In the genomic region with DNA sequence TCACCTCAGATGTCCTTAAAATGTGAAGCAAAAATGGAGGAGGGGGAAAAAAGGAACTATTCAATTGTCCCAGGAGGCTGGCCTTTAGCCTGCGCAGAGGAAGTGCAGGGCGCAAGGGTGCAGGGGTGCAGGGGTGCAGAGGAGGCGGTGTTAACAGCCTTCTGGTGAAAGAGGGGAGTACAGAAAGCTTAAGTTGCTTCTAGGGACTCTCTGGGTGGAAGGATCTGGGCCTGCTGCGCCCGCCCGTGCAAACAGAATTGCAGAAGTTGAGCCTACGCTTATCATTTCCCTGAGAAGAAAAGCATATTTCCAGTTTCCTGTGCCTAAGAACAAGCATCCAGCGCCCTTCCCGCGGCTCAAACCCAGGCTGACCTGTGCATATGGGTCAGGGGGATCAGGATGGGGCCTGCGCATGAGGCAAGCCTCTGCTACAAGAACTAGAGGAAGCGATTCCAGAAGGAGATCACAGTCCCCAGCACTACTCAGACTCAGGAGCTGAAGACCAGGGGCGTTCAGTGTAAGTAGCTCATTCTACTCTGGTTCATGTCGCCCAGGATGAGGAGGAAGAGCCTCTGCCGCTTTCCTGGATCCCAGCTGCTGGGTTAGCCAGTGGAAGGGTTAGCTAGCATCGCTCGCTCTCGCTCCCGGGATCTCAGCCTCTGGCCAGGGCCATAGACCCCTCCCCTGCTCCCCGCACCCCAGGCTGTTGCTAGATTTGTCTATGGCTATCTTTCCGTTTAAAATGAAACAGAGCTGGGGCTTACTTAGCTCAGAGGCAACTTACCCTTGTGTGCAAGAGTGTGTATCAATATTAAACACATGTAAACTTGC, we compare ENCODE assay signal across 8 mouse cellular contexts. TPM values are rescaled to one million over a fixed set of nuclear protein-coding genes. Genes with fewer than 3 reads are reported as not detected.
DNase-seq lines count a peak whose midpoint lies in the region; ATAC-seq and TF ChIP-seq lines count a peak whose summit lies in the region.

No protein-coding gene starts in this region.

- 0 out of 2 replicates have a peak overlapping the region, but pooled peaks have one; percentile 4 for H3K4me2 ChIP-seq in intestine, embryonic 15.5 days (replicated peaks)
- H3K4me2 ChIP-seq in intestine, postnatal 0 days (replicated peaks; ENCODE audit: low read depth): no peak overlapping the region

- H3K27me3 ChIP-seq in intestine, embryonic 15.5 days (replicated peaks): no peaks in the 10 kb centered on the region
- no peaks in the 10 kb centered on the region for H3K27me3 ChIP-seq in intestine, postnatal 0 days (replicated peaks; ENCODE audit: control insufficient read depth, insufficient read depth, low read length)
- no peaks in the 10 kb centered on the region for H3K27me3 ChIP-seq in megakaryocyte, embryonic 14.5 days (replicated peaks)

- no peaks in the 10 kb centered on the region for H3K9me3 ChIP-seq in intestine, embryonic 15.5 days
- no peaks in the 10 kb centered on the region for H3K9me3 ChIP-seq in intestine, postnatal 0 days (ENCODE audit: control insufficient read depth)
- no peaks in the 10 kb centered on the region for H3K9me3 ChIP-seq in megakaryocyte, embryonic 14.5 days

- no peaks in the 10 kb centered on the region for H3K36me3 ChIP-seq in intestine, embryonic 15.5 days
- no peaks in the 10 kb centered on the region for H3K36me3 ChIP-seq in intestine, postnatal 0 days (ENCODE audit: control insufficient read depth, insufficient read depth)
- peaks cover 7% of the 10 kb centered on the region for H3K36me3 ChIP-seq in megakaryocyte, embryonic 14.5 days (replicated peaks; ENCODE audit: low read length)

- no peak for ATAC-seq in intestine, embryonic 15.5 days
- ATAC-seq in intestine, postnatal 0 days: no peak
- peak; percentile 84 to 85 for ATAC-seq in hematopoietic stem cell, adult 5-6 weeks (replicated peaks in 1 of 2; ENCODE audit: insufficient read depth in 1 of 2, low FRiP score in 2 of 2, low TSS enrichment in 1 of 2, low read depth in 1 of 2, poor library complexity in 2 of 2, severe bottlenecking in 2 of 2)

- peak; percentile 18 for DNase-seq in brain, adult 2 months (ENCODE audit: low read depth, low spot score)
- no peak for DNase-seq in cerebellum, postnatal 36 days
- DNase-seq in right cerebral cortex, postnatal 36 days (ENCODE audit: low spot score in 2 of 2): no peak
- no peak for DNase-seq in testis, postnatal 10 days (ENCODE audit: low spot score)

- no peak for TF ChIP-seq CTCF in intestine, postnatal 0 days (IDR thresholded peaks at IDR 0.05; ENCODE audit: low read depth)

- no peaks in the 10 kb centered on the region for H3K4me1 ChIP-seq in intestine, embryonic 15.5 days (replicated peaks)
- 0 out of 2 replicates have a peak, but pooled peaks cover under 1% of the 10 kb centered on the region for H3K4me1 ChIP-seq in intestine, postnatal 0 days (replicated peaks; ENCODE audit: control insufficient read depth, insufficient read depth, low read length)
- peaks cover 58% of the 10 kb centered on the region for H3K4me1 ChIP-seq in megakaryocyte, embryonic 14.5 days

- no peak overlapping the region for H3K4me3 ChIP-seq in intestine, embryonic 15.5 days (replicated peaks)
- no peak overlapping the region for H3K4me3 ChIP-seq in intestine, postnatal 0 days (ENCODE audit: low read depth, low read length)
- H3K4me3 ChIP-seq in megakaryocyte, embryonic 14.5 days (replicated peaks): peak overlapping the region; percentile 95

- H3K27ac ChIP-seq in intestine, embryonic 15.5 days: no peak overlapping the region
- no peak overlapping the region for H3K27ac ChIP-seq in intestine, postnatal 0 days (ENCODE audit: low read depth, low read length)

- WGBS in intestine, embryonic 15.5 days: 59% methylated on average over 21 of the region's 21 CpGs
- WGBS in intestine, postnatal 0 days: 66% methylated on average over 21 of the region's 21 CpGs

- H3K9ac ChIP-seq in intestine, embryonic 15.5 days: no peak overlapping the region
- H3K9ac ChIP-seq in intestine, postnatal 0 days (ENCODE audit: low read depth, low read length): no peak overlapping the region

RNA-seq across cellular contexts. Expression of gene Lrmp, which starts 6.4 kb away (rescaled TPM):
- polyA plus RNA-seq in intestine, embryonic 15.5 days (2015; fragmentation: Nextera tagmentation; extraction: Ambion mirVana): 2.7 and 5.8 TPM in 2 replicates
- 1.1 and 1.4 TPM in 2 replicates for polyA plus RNA-seq in intestine, postnatal 0 days (2015; fragmentation: Nextera tagmentation; extraction: Ambion mirVana)
- 102 and 122 TPM in 2 replicates for total RNA-seq in hematopoietic stem cell, adult 5-6 weeks (2017)
- polyA plus RNA-seq in megakaryocyte, embryonic 14.5 days (2012; ENCODE audit: insufficient read depth, low replicate concordance): 69.2 and 175 TPM in 2 replicates

RNA-seq across cellular contexts. Expression of gene Bcat1, which starts 45.8 kb away (rescaled TPM):
- 6.1 and 6.6 TPM in 2 replicates for polyA plus RNA-seq in intestine, embryonic 15.5 days (2015; fragmentation: Nextera tagmentation; extraction: Ambion mirVana)
- 0.71 and 1.0 TPM in 2 replicates for polyA plus RNA-seq in intestine, postnatal 0 days (2015; fragmentation: Nextera tagmentation; extraction: Ambion mirVana)
- total RNA-seq in hematopoietic stem cell, adult 5-6 weeks (2017): 0.79 TPM in 1 of 2 replicates, not detected in the other
- polyA plus RNA-seq in megakaryocyte, embryonic 14.5 days (2012; ENCODE audit: insufficient read depth, low replicate concordance): 0.81 TPM in 1 of 2 replicates, not detected in the other

Comparison
In these comparisons a context has a peak if more than half of its experiments do, and no peak if none do; other contexts are left out.
1. ATAC-seq: peak in hematopoietic stem cell, adult 5-6 weeks (2 of 2); none in intestine, embryonic 15.5 days (single experiment) and intestine, postnatal 0 days (single experiment).
2. RNA of gene Lrmp, which starts 6.4 kb away (polyA plus RNA-seq): 69.2 to 175 TPM in megakaryocyte, embryonic 14.5 days; 2.7 to 5.8 TPM in intestine, embryonic 15.5 days and 1.1 to 1.4 TPM in intestine, postnatal 0 days; every median in the first group is over 10 times any median in the second.